Mouse (Mus musculus) ES-Bruce4 (cell line): ENCODE measurements around the gene Sptbn1.

ENCODE experiments used
- CTCF ChIP-seq: IDR thresholded peaks from one replicate; pipeline ENCODE4 v1.8.1; 2011; ENCODE audit warnings: low read depth, low read length
- EP300 ChIP-seq: IDR thresholded peaks from 2 replicates; pipeline ENCODE4 v1.6.1; 2011; ENCODE audit warnings: low read depth, low read length; ENCODE audit not compliant: insufficient read depth

- TF ChIP-seq EP300 (no peak), CTCF (no peak)
Observed at GRCm38 (mm10) chr11:30110634-30111033, 157.3 kb downstream of the Sptbn1 start.
